Mouse (Mus musculus) heart, embryonic 10.5 days (tissue): Measurements from ENCODE around the gene Jakmip3. TPM values are rescaled to one million over a fixed set of nuclear protein-coding genes. Genes with fewer than 3 reads are reported as not detected.

Experiments
- DNase-seq: peaks from one replicate; pipeline ENCODE4 v3.0.0-alpha.2; 2017; ENCODE audit warnings: low spot score
- H3K27ac ChIP-seq: fragments of 300-500 bp; sonication (generic); 2 replicates; pipeline ENCODE4 v1.5.1; 2016; ENCODE audit warnings: mild to moderate bottlenecking
- H3K27me3 ChIP-seq: fragments of 300-500 bp; sonication (generic); 2 replicates; pipeline ENCODE4 v1.6.1; 2016; ENCODE audit warnings: mild to moderate bottlenecking; ENCODE audit not compliant: poor library complexity, insufficient read depth, severe bottlenecking
- H3K36me3 ChIP-seq: fragments of 300-500 bp; sonication (generic); 2 replicates; pipeline ENCODE4 v1.6.1; 2016; ENCODE audit warnings: mild to moderate bottlenecking, moderate library complexity
- H3K4me1 ChIP-seq: fragments of 300-500 bp; sonication (generic); 2 replicates; pipeline ENCODE4 v1.6.1; 2016; ENCODE audit warnings: mild to moderate bottlenecking
- H3K4me3 ChIP-seq: fragments of 300-500 bp; sonication (generic); 2 replicates; pipeline ENCODE4 v1.5.1; 2016; ENCODE audit warnings: mild to moderate bottlenecking, moderate library complexity
- H3K9me3 ChIP-seq: fragments of 300-500 bp; sonication (generic); 2 replicates; pipeline ENCODE4 v1.6.1; 2016; ENCODE audit warnings: mild to moderate bottlenecking, moderate library complexity
- WGBS: fragments of 180-500 bp; shearing (Covaris S2); methylation state at CpG from one replicate; pipeline ENCODE4 v1.1.7; 2016; 5-methylcytosine and 5-hydroxymethylcytosine counted together
- polyA plus RNA-seq: library from polyadenylated mRNA; unstranded; fragments of >200 nt; fragmentation: Nextera tagmentation; extraction: Ambion mirVana; gene quantifications from 2 replicates; pipeline ENCODE4 v1.2.1, GENCODE M21; 2016

Gene Jakmip3
- polyA plus RNA-seq, 1 experiment from 2014 or later = 0.09 TPM

DNA sequence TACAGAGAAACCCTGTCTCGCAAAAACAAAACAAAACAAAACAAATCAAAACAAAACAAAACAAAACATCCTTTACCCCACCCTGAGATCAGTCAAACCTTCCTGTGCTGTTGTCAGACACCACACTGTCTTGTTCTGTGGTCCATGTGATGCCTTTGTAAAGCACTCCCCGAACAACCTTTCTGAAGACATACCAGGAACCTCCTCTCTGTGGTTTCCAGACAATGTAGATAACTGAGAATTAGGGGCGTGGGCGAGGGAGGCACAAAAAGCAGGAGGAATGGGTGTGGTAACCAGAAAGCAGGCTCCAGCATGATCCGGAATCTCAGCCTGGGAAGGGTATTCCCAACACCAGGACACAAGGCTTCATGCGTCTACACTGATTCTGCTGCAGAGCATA, 74.6 kb downstream of the Jakmip3 start:
- Histone ChIP-seq H3K4me1 (peaks cover 19% of the 10 kb centered on the region), H3K36me3 (no peaks in the 10 kb centered on the region), H3K4me3 (no peak overlapping the region), H3K27me3 (peaks cover 20% of the 10 kb centered on the region; the same call in 1 of the 2 replicates), H3K9me3 (no peaks in the 10 kb centered on the region), H3K27ac (no peak overlapping the region)
- no peak for DNase-seq
- WGBS = 77% methylated on average over 6 of the region's 6 CpGs

DNA sequence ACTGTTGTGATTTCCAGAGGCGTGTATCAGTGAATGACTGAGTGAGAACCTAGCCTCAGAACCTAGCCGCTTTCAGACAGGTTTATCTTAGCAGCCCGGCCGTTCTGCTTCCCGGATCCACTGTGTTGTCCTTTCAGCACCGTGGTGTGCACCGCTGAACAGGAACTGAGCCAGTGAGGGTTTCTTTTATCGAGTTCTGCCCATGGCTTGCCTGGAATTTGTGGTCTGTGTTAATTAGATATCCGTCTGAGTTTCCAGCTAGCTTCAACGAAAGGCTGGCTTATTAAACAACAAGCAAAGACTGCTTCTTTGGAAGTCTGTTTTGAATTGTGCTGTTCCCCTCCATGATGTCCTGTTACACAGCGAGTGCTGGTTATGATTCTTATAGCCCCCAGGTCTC, 75.8 kb downstream of the Jakmip3 start:
- no peak for DNase-seq
- H3K4me3 ChIP-seq = no peak overlapping the region
- 40% methylated on average over 11 of the region's 11 CpGs for WGBS
- no peak overlapping the region for H3K27ac ChIP-seq
- H3K27me3 ChIP-seq = peaks cover 20% of the 10 kb centered on the region; the same call in 1 of the 2 replicates
- H3K9me3 ChIP-seq = no peaks in the 10 kb centered on the region
- H3K36me3 ChIP-seq = no peaks in the 10 kb centered on the region
- H3K4me1 ChIP-seq = peaks cover 24% of the 10 kb centered on the region

DNA sequence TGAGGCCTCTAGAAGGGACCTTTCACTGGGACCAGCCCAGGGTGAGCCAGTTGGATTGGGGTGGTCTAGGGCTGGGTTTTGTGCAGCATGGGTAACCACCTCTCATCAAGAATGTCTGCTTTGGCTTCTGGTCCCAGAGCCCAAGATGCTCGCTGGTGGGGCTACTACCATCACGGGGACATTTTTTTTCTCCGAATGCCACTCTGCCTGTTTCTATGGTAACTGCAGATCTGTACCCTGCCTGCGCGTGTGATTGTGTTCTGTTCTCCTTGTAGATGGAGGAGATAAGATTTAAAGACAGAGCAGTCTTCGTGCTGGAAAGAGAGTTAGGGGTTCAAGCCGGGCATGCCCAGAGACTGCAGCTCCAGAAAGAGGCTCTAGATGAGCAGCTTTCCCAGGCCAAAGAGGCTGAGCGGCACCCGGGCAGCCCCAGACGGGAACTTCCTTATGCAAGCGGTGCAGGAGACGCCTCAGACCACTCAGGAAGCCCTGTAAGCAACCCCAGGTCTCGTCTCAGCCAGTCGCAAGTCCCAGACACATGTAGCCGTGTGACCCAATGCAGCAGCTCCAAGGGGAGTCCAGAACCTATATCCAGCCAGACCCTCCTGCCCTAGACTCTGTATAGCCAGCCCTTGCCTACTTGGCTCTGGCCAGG, 76.8 kb downstream of the Jakmip3 start:
- H3K27me3 ChIP-seq = peaks cover 21% of the 10 kb centered on the region; the same call in 1 of the 2 replicates
- DNase-seq = no peak

DNA sequence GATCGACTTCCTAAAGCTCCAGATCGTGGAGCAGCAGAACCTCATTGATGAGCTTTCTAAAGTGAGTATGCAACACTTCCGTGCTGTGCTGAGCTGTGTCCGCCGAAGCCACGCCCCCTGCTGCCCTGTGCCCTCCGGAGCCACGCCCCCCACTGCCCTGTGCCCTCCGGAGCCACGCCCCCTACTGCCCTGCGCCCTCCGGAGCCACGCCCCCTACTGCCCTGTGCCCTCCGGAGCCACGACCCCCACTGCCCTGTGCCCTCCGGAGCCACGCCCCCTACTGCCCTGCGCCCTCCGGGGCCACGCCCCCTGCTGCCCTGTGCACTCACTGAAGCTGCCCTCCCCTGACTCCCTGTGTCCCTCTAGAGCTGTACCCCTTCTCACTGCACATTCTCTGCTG, 80.4 kb downstream of the Jakmip3 start:
- Histone ChIP-seq H3K36me3 (no peaks in the 10 kb centered on the region), H3K27ac (no peak overlapping the region), H3K27me3 (peaks cover 28% of the 10 kb centered on the region; the same call in 1 of the 2 replicates), H3K4me3 (peak overlapping the region; percentile 43), H3K9me3 (no peaks in the 10 kb centered on the region), H3K4me1 (peaks cover 20% of the 10 kb centered on the region)
- WGBS = 11% methylated on average over 20 of the region's 20 CpGs
- no peak for DNase-seq

More for the DNA sequence above, 76.8 kb downstream of the Jakmip3 start:
- Histone ChIP-seq H3K9me3 (no peaks in the 10 kb centered on the region), H3K27ac (no peak overlapping the region), H3K36me3 (no peaks in the 10 kb centered on the region), H3K4me1 (peaks cover 24% of the 10 kb centered on the region), H3K4me3 (no peak overlapping the region)
- 67% methylated on average over 15 of the region's 15 CpGs for WGBS

DNA sequence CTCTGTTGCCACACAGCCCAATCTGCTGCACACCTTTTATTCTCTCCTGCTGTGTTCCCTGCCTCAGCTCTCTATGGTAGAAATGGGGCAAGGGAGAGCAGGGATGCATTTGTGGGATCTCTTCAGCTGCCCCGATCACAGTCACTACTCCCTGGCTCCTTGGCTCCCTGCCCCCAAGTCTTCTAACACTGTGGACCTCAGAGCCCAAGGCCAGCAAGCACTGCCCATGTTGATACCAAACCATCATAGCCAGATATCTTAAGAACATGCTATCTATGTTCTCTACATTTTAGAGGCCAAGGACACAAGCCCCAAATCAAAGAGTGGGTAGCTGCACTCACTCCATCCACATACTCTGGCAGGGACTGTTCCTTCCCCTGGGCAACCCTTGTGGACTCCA, 80.8 kb downstream of the Jakmip3 start:
- H3K27ac ChIP-seq = no peak overlapping the region
- no peaks in the 10 kb centered on the region for H3K9me3 ChIP-seq
- 56% methylated on average over 1 of the region's 1 CpGs for WGBS
- H3K27me3 ChIP-seq = peaks cover 28% of the 10 kb centered on the region; the same call in 1 of the 2 replicates
- H3K4me1 ChIP-seq = peaks cover 18% of the 10 kb centered on the region
- peak overlapping the region; percentile 43; the same call in 1 of the 2 replicates for H3K4me3 ChIP-seq
- no peaks in the 10 kb centered on the region for H3K36me3 ChIP-seq
- DNase-seq = no peak

DNA sequence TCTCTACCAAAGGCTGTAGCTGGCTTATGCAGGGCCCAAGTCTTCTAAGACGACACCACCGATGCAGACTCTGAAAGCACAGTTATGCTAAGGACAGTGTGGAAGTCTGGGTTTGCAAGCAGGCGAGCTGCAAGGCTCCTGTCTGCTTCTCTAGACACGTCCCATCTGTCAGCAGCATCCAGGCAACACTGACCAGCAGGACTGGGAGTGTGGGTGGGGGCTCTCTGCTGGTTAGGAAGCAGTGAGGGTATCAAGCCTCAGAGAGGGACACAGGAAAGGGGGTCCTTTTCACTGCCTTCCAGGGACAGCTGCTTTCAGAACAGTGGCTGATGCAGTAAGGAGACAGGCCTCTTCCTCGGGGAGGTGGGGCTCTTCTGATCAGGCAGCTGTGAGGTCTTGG, 86.6 kb downstream of the Jakmip3 start:
- no peak overlapping the region for H3K27ac ChIP-seq
- H3K27me3 ChIP-seq = peaks cover 27% of the 10 kb centered on the region; the same call in 1 of the 2 replicates
- WGBS = 43% methylated on average over 5 of the region's 5 CpGs

DNA sequence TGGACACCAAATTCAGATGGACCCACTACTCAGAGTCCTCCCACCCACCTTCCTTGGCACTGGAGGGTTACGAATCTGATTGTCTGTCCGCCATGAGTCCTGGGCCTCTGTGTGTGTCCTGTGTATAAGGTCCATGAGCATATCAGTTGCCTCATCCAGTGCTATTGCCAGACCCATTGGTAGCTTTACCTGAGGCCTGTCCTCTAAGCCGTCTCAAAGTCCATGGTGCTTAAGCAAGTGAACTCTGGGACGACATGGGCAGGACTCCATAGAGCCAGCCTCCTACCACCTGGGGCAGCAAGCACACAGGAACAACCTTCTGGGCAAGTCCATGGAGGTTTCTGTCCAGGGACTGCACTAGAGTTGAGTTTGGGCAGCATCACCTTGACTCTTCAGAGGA, 90.7 kb downstream of the Jakmip3 start:
- DNase-seq = no peak
- H3K27ac ChIP-seq = no peak overlapping the region
- peaks cover 19% of the 10 kb centered on the region; the same call in 1 of the 2 replicates for H3K4me1 ChIP-seq
- H3K36me3 ChIP-seq = no peaks in the 10 kb centered on the region
- H3K9me3 ChIP-seq = no peaks in the 10 kb centered on the region
- 0 out of 2 replicates have a peak, but pooled peaks cover 13% of the 10 kb centered on the region for H3K27me3 ChIP-seq
- 85% methylated on average over 4 of the region's 4 CpGs for WGBS
- H3K4me3 ChIP-seq = no peak overlapping the region

More for the DNA sequence above, 86.6 kb downstream of the Jakmip3 start:
- DNase-seq = no peak
- Histone ChIP-seq H3K9me3 (no peaks in the 10 kb centered on the region), H3K36me3 (no peaks in the 10 kb centered on the region), H3K4me3 (no peak overlapping the region), H3K4me1 (peaks cover 27% of the 10 kb centered on the region)

DNA sequence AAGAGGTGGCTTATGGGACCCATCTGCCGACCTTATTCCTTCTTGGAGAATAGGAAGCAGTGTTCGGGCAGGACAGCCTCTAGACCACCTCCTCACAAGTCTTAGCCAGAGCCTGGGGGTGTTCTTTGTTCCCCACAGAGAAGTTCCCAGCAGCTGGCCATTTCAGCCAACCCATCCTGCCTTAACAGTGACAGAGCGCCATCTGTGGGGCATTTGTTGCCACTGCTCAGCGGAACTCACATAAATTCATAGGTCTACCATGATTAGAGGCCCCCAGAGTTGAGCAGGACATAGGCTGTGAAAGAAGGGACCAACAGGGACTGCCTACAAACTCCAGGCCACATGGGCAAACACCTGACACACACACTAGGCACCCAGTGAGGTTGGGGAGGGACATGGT, 122.9 kb downstream of the Jakmip3 start:
- 43% methylated on average over 4 of the region's 4 CpGs for WGBS

DNA sequence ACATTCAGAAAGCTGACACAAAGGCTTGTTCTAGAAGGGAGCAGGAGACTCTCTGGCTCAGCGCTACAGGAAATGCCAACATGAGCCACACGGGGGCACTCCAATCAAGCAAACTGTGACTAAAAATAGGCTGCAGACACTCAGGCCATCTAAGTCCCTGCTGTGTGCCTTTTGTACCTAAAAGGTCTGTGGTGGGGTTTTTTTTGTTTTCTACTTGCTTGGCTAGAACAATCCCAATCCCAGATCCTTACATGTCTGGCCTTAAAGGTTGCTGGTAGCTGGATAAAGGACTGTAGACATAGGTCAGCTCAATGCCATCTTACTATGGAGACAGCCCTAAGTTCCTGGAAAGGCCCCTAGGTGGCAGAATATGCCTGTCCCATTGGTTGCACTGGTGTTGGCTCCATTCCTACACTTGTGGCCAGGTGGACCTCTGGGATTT, 127.7 kb downstream of the Jakmip3 start:
- no peak overlapping the region for H3K27ac ChIP-seq
- WGBS = 3% methylated on average over 2 of the region's 2 CpGs
- no peak overlapping the region for H3K4me3 ChIP-seq
- DNase-seq = peak; percentile 84
- no peaks in the 10 kb centered on the region for H3K36me3 ChIP-seq
- peaks cover 21% of the 10 kb centered on the region for H3K27me3 ChIP-seq
- no peaks in the 10 kb centered on the region for H3K9me3 ChIP-seq
- H3K4me1 ChIP-seq = 0 out of 2 replicates have a peak, but pooled peaks cover 3% of the 10 kb centered on the region

More for the DNA sequence above, 122.9 kb downstream of the Jakmip3 start:
- H3K4me1 ChIP-seq = 0 out of 2 replicates have a peak, but pooled peaks cover 3% of the 10 kb centered on the region
- no peak overlapping the region for H3K27ac ChIP-seq
- H3K36me3 ChIP-seq = no peaks in the 10 kb centered on the region
- H3K9me3 ChIP-seq = no peaks in the 10 kb centered on the region
- H3K27me3 ChIP-seq = peaks cover 21% of the 10 kb centered on the region
- H3K4me3 ChIP-seq = no peak overlapping the region
- DNase-seq = no peak

DNA sequence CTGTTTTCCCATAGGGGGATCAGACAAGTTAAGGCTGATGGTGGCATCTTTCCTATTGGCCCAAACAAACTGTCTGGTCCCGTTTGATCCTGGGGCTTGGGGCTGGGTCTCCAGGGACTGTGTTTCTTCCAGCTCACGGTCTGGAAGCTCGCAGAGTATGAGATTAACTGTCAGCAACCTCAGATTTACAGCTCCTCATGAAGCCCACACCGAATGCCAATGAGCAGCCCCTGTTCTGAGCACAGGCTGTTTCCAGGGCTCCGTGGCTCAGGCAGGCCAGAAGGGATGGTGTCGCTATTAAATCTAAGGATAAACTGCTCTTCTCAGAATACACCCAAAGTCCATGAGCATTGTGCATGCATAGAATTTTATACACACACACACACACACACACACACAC, 133.7 kb downstream of the Jakmip3 start:
- WGBS = 33% methylated on average over 6 of the region's 6 CpGs

DNA sequence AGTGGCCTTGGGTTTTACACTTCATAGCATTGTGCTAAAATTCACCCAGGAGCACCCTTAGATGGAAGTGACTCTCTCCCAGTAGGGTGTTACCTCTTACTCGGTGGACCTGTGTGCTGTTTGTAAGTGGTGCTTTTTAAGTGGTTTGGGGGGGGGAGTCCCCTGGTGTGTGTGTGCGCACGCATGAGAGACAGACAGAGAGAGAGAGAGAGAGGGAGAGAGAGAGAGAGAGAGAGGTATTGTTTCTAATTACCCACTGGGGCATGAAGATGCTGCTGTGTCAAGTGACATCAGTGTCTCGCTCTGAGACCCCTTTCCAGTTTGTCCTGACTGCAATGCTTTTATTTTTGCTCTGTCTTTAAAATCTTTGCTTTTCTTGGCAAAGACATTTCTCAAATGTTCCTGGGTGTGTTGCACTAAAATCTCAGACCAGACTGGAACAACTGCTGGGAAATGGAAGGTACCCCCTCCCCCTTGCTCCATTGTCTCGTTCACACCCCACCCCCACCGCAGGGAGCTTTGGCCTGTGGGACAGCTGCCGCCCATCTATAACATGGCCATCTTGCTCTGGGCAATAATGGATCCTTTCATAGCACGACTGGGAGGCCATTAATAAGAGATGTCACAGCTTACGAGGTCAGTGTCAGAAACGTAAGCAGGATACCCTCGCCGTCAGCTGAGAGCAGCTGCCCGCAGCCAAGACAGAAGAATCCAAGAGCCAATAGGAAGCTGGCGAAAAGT, 134.7 kb downstream of the Jakmip3 start:
- Histone ChIP-seq H3K9me3 (no peaks in the 10 kb centered on the region), H3K4me1 (peaks cover 20% of the 10 kb centered on the region), H3K27me3 (peaks cover 27% of the 10 kb centered on the region; the same call in 1 of the 2 replicates), H3K36me3 (no peaks in the 10 kb centered on the region), H3K4me3 (no peak overlapping the region), H3K27ac (no peak overlapping the region)
- DNase-seq = no peak
- WGBS = 63% methylated on average over 14 of the region's 14 CpGs

More for the DNA sequence above, 133.7 kb downstream of the Jakmip3 start:
- Histone ChIP-seq H3K36me3 (no peaks in the 10 kb centered on the region), H3K4me3 (no peak overlapping the region), H3K27me3 (peaks cover 27% of the 10 kb centered on the region; the same call in 1 of the 2 replicates), H3K4me1 (peaks cover 18% of the 10 kb centered on the region), H3K9me3 (no peaks in the 10 kb centered on the region), H3K27ac (no peak overlapping the region)
- DNase-seq = no peak

DNA sequence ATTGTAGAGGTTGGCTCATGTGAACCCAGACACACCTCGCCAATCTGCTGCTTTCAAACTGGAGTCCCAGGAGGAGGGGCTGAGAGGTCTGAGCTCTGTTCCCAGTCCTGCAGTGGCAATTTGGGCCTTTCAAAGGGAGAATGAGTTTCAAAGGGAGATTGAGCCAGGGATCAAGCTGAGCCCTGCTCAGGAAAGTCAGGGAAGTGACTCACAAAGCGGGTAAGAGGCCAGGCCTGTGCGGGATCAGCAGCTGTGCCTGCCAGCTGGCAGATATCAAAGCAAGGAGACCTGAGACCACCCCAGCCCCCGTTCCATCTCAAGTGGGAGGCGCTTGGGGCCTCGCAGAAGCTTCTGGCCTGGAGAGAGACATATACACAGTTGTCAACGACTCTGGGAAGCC, 136.8 kb downstream of the Jakmip3 start:
- Histone ChIP-seq H3K4me3 (no peak overlapping the region), H3K4me1 (peaks cover 20% of the 10 kb centered on the region), H3K27ac (no peak overlapping the region; the same call in 1 of the 2 replicates), H3K27me3 (peaks cover 33% of the 10 kb centered on the region; the same call in 1 of the 2 replicates), H3K36me3 (no peaks in the 10 kb centered on the region), H3K9me3 (no peaks in the 10 kb centered on the region)
- DNase-seq = no peak
- 16% methylated on average over 7 of the region's 7 CpGs for WGBS

DNA sequence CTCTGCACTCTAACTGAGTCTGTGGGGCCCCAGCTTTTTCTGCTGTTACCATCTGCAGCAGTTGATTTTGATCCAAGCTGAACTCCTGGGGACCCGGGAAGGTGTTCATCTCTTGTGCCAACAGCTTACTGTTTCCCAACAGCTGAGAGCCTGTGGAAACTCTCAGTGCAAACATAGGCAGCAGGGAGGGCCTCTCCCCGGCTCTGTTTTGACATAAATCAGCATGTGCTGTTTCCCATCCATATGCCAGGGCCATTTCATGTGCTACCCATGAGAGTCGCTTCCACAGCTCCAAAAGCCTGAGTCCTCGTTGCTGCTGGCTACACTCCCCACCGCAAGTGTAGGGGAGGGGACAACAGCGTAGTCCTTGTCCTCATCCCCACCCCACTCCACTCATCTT, 137.7 kb downstream of the Jakmip3 start:
- no peak overlapping the region for H3K4me3 ChIP-seq
- no peaks in the 10 kb centered on the region for H3K9me3 ChIP-seq
- 67% methylated on average over 6 of the region's 6 CpGs for WGBS
- H3K27me3 ChIP-seq = peaks cover 42% of the 10 kb centered on the region; the same call in 1 of the 2 replicates
- no peak for DNase-seq
- H3K36me3 ChIP-seq = no peaks in the 10 kb centered on the region
- peaks cover 20% of the 10 kb centered on the region for H3K4me1 ChIP-seq
- H3K27ac ChIP-seq = no peak overlapping the region
